In genomic region chr14:76597751-76598150, GRCm38 (mm10) we compare ENCODE assay signal across 16 mouse cellular contexts. TPM values are rescaled to one million over a fixed set of nuclear protein-coding genes. Genes with fewer than 3 reads are reported as not detected.
DNase-seq lines count a peak whose midpoint lies in the region; ATAC-seq and TF ChIP-seq lines count a peak whose summit lies in the region.
"Had no signal": no experiment of that assay in that cellular context is flagged by ENCODE, and none has a peak within 500 bp of the region (broad histone marks: within the 10 kb centered on the region; RNA-seq: fewer than 3 reads in every experiment).

No protein-coding gene starts in this region.

- H3K27ac ChIP-seq in lung, embryonic 14.5 days (ENCODE audit: low read depth): peak overlapping the region; percentile 93; the same call in 1 of the 2 replicates
- H3K27ac ChIP-seq in intestine, embryonic 14.5 days (ENCODE audit: low read depth): peak overlapping the region; percentile 94; the same call in 1 of the 2 replicates
- peak overlapping the region; percentile 35; the same call in 1 of the 2 replicates for H3K27ac ChIP-seq in limb, embryonic 13.5 days
- H3K27ac ChIP-seq in small intestine, adult 2 months (ENCODE audit: insufficient read depth, low read depth, low read length): 0 out of 2 replicates have a peak overlapping the region, but pooled peaks have one; percentile 27

- H3K27me3 ChIP-seq in lung, embryonic 14.5 days (ENCODE audit: insufficient read depth, low read length): no peaks in the 10 kb centered on the region
- H3K27me3 ChIP-seq in intestine, embryonic 14.5 days (replicated peaks; ENCODE audit: control insufficient read depth, insufficient read depth, low read length): no peaks in the 10 kb centered on the region
- H3K27me3 ChIP-seq in limb, embryonic 13.5 days: no peaks in the 10 kb centered on the region
- no peaks in the 10 kb centered on the region for H3K27me3 ChIP-seq in small intestine, adult 2 months (ENCODE audit: control insufficient read depth, insufficient read depth, low read length)
- H3K27me3 ChIP-seq: Patski had no signal

- peak; percentile 21; the same call in 1 of the 2 replicates for ATAC-seq in lung, embryonic 14.5 days (ENCODE audit: insufficient read depth)
- ATAC-seq in intestine, embryonic 14.5 days (replicated peaks; ENCODE audit: low FRiP score, low TSS enrichment, low read depth): 0 out of 2 replicates have a peak, but pooled peaks have one; percentile 28
- no peak for ATAC-seq in limb, embryonic 13.5 days (ENCODE audit: low FRiP score, low read depth)
- ATAC-seq: Patski had no signal

- no peak for TF ChIP-seq CTCF in lung, embryonic 14.5 days (IDR thresholded peaks at IDR 0.05; ENCODE audit: low read depth)
- no peak for TF ChIP-seq CTCF in small intestine, adult 2 months (IDR thresholded peaks at IDR 0.05; ENCODE audit: extremely low read depth, insufficient read length, insufficient replicate concordance, low read depth, low read length)

- no peak overlapping the region for H3K9ac ChIP-seq in lung, embryonic 14.5 days
- H3K9ac ChIP-seq in intestine, embryonic 14.5 days (ENCODE audit: low read length): no peak overlapping the region
- H3K9ac ChIP-seq in limb, embryonic 13.5 days: no peak overlapping the region

- H3K4me2 ChIP-seq in lung, embryonic 14.5 days: peak overlapping the region; percentile 61; the same call in 1 of the 2 replicates
- H3K4me2 ChIP-seq in intestine, embryonic 14.5 days (ENCODE audit: low read length): 0 out of 2 replicates have a peak overlapping the region, but pooled peaks have one; percentile 56
- H3K4me2 ChIP-seq in limb, embryonic 13.5 days (replicated peaks): peak overlapping the region; percentile 61

- H3K4me3 ChIP-seq in lung, embryonic 14.5 days (ENCODE audit: low read depth, low read length): no peak overlapping the region
- no peak overlapping the region for H3K4me3 ChIP-seq in intestine, embryonic 14.5 days (ENCODE audit: low read depth, low read length)
- no peak overlapping the region for H3K4me3 ChIP-seq in limb, embryonic 13.5 days
- no peak overlapping the region for H3K4me3 ChIP-seq in small intestine, adult 2 months (ENCODE audit: low read depth, low read length)
- H3K4me3 ChIP-seq: myocyte had no signal

- H3K9me3 ChIP-seq in lung, embryonic 14.5 days (ENCODE audit: low read depth, low read length): no peaks in the 10 kb centered on the region
- H3K9me3 ChIP-seq in intestine, embryonic 14.5 days (ENCODE audit: control insufficient read depth, low read length): peaks cover 3% of the 10 kb centered on the region; the same call in 1 of the 2 replicates
- H3K9me3 ChIP-seq in limb, embryonic 13.5 days: no peaks in the 10 kb centered on the region

- TF ChIP-seq POLR2A in small intestine, adult 2 months (IDR thresholded peaks at IDR 0.05; ENCODE audit: low read depth, low read length): no peak

- peaks cover 23% of the 10 kb centered on the region for H3K4me1 ChIP-seq in lung, embryonic 14.5 days (ENCODE audit: insufficient read depth)
- H3K4me1 ChIP-seq in intestine, embryonic 14.5 days (replicated peaks; ENCODE audit: control insufficient read depth, insufficient read depth, low read length): peaks cover 44% of the 10 kb centered on the region
- H3K4me1 ChIP-seq in limb, embryonic 13.5 days: peaks cover 58% of the 10 kb centered on the region
- H3K4me1 ChIP-seq in small intestine, adult 2 months (ENCODE audit: control insufficient read depth, insufficient read depth, insufficient read length, low read length): peaks cover 18% of the 10 kb centered on the region

- H3K36me3 ChIP-seq in lung, embryonic 14.5 days (ENCODE audit: insufficient read depth): no peaks in the 10 kb centered on the region
- H3K36me3 ChIP-seq in intestine, embryonic 14.5 days (ENCODE audit: control insufficient read depth, insufficient read depth, low read length): no peaks in the 10 kb centered on the region
- no peaks in the 10 kb centered on the region for H3K36me3 ChIP-seq in limb, embryonic 13.5 days
- no peaks in the 10 kb centered on the region for H3K36me3 ChIP-seq in small intestine, adult 2 months (ENCODE audit: control insufficient read depth, insufficient read depth, low read length)

- no peak for DNase-seq in lung, embryonic 14.5 days
- no peak for DNase-seq in lung, postnatal 25 days (ENCODE audit: low spot score)
- DNase-seq in intestine, embryonic 14.5 days (ENCODE audit: low spot score): no peak
- no peak for DNase-seq in adrenal gland, postnatal 36 days
- DNase-seq in ovary, postnatal 36 days (ENCODE audit: low spot score): no peak
- DNase-seq: cerebellum, postnatal 25 days; forebrain, postnatal 0 days; gastrocnemius, postnatal 25 days; heart, postnatal 10 days; kidney, postnatal 4 days; lung, postnatal 4 days; right cerebral cortex, postnatal 25 days had no signal

RNA-seq across cellular contexts. Expression of gene Serp2, which starts 41.1 kb away (rescaled TPM):
- polyA plus RNA-seq in lung, embryonic 14.5 days (2014; fragmentation: Nextera tagmentation; extraction: Ambion mirVana): 5.8 and 7.7 TPM in 2 replicates
- 13.0 and 13.6 TPM in 2 replicates for polyA plus RNA-seq in intestine, embryonic 14.5 days (2014; fragmentation: Nextera tagmentation; extraction: Ambion mirVana)
- 15.0 and 18.7 TPM in 2 replicates for polyA plus RNA-seq in limb, embryonic 13.5 days (2015; fragmentation: Nextera tagmentation; extraction: Ambion mirVana)
- 2.0 TPM in 2 replicates for polyA plus RNA-seq in small intestine, adult 2 months (2012; rRNA removed)
- 1 to 10 TPM; 4.2 to 6.4 TPM for total RNA-seq in adrenal gland, postnatal 36 days (2021)

Comparison
In these comparisons a context has a peak if more than half of its experiments do, and no peak if none do; other contexts are left out.
1. H3K27ac ChIP-seq: peak in every context shown above with its lines; median percentile 94 in intestine, embryonic 14.5 days; 93 in lung, embryonic 14.5 days; 35 in limb, embryonic 13.5 days; 27 in small intestine, adult 2 months.